Mouse (Mus musculus): Measurements from ENCODE around the gene Anxa2. TPM values are rescaled to one million over a fixed set of nuclear protein-coding genes. Genes with fewer than 3 reads are reported as not detected.

Anxa2 gene
- polyA plus RNA-seq (2016; fragmentation: Nextera tagmentation; extraction: Ambion mirVana), result 378 and 387 TPM in 2 replicates

DNA sequence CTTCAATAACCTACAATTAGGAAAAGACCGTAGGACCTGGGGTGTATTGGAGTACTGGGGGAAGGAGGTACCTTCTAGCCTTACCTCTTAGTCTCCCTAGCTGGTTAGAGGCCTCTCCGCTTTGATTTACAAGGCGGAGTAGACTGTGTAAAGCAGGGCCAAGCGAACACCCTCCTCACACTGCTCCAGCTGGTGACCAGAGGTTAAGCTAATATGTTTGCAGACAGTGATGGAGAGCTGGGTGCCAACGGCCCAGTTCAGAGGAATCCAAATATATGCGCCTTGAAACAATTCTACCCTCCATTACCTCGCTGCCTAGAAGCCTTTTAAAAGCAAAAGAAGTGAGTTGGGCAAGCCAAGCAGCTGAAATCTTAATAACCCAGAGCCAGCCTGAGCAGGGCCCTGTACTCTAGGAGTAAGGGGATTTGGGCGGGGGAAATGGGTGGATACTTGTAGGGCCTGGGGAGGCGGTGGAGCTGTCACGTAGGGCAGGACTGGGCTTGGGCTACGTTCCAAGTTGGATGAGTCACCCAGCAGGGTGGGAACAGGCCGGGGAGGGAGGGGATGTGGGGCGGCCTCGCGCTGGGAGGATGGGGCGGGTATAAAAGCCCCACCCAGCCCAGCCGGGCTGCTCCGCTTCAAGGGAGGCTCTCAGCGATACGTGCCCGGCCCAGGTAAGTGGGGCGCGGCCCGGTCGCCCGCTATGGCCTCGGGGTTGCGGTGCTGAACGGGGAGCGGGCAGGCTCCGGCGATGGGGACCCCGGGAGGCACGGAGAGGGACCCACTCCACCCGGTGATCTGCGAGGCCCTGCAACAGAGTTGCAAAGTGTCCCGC lies at the start of gene Anxa2:
Gene Anxa2, plus strand, starts transcription at position 555 of the 835 bp plus-strand sequence.
- 11% methylated on average over 32 of the region's 37 CpGs for WGBS
- H3K27me3 ChIP-seq (replicated peaks), result no peaks in the 10 kb centered on the region
- H3K4me3 ChIP-seq, result peak within 1 kb of the TSS; percentile 78
- H3K27ac ChIP-seq (ENCODE audit: poor library complexity, severe bottlenecking), result peak within 1 kb of the TSS; percentile 94
- H3K9ac ChIP-seq, result peak within 1 kb of the TSS; percentile 86
- H3K4me2 ChIP-seq, result peak within 1 kb of the TSS; percentile 75
- 0 out of 2 replicates have a peak, but pooled peaks cover 3% of the 10 kb centered on the region for H3K36me3 ChIP-seq
- peaks cover 40% of the 10 kb centered on the region for H3K4me1 ChIP-seq (replicated peaks)
- peak; percentile 91 for ATAC-seq (ENCODE audit: insufficient number of reproducible peaks, low FRiP score)
- no peaks in the 10 kb centered on the region for H3K9me3 ChIP-seq (replicated peaks)

DNA sequence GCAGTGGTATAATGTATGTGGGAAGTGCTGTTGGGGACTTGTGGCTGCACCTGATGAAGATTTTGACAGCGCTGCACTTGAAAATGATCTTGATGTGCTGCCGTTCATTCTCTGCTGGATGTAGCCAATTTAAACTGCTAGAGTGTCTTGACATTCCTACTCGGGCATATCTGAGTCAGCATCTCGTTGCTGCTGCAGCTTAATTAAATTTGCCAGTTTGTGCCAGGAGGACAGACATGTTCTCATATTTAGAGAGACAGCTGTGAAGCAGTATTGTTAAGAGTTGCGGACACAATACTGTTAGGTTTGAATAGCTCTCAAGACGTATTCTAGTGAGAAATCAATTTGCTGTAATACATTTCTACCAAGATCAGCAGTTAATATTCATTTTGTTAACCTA lies 48.7 kb upstream of the Anxa2 start:
- H3K27me3 ChIP-seq (replicated peaks), result no peaks in the 10 kb centered on the region
- 84% methylated on average over 6 of the region's 6 CpGs for WGBS
- no peaks in the 10 kb centered on the region for H3K9me3 ChIP-seq (replicated peaks)
- H3K36me3 ChIP-seq, result no peaks in the 10 kb centered on the region
- no peak overlapping the region for H3K4me2 ChIP-seq
- no peak overlapping the region for H3K27ac ChIP-seq (ENCODE audit: poor library complexity, severe bottlenecking)
- no peak overlapping the region for H3K9ac ChIP-seq
- H3K4me1 ChIP-seq (replicated peaks), result no peaks in the 10 kb centered on the region
- ATAC-seq (ENCODE audit: insufficient number of reproducible peaks, low FRiP score), result no peak
- no peak overlapping the region for H3K4me3 ChIP-seq

DNA sequence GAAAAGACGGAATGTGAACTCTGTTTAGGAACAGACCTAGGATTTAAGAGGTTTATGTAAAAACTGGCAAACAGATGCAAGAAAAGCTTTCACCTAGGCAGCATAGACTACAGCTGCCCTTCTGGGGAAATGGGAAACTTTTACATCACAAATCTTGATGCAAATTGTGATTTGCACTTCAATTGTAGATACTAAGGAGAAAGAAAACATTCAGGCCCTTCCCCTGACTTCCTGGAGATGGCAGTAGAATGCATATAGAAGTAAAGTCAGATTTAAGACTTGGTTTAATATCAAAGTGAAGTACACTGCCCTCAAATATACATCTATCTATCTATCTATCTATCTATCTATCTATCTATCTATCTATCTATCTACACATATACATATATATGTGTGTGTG lies 33.9 kb upstream of the Anxa2 start:
- Histone ChIP-seq H3K4me1 (replicated peaks) (no peaks in the 10 kb centered on the region), H3K4me2 (no peak overlapping the region), H3K4me3 (no peak overlapping the region), H3K27me3 (replicated peaks) (no peaks in the 10 kb centered on the region), H3K36me3 (peaks cover 38% of the 10 kb centered on the region), H3K9ac (no peak overlapping the region), H3K9me3 (replicated peaks) (no peaks in the 10 kb centered on the region), H3K27ac (ENCODE audit: poor library complexity, severe bottlenecking) (no peak overlapping the region)
- 90% methylated on average over 1 of the region's 1 CpGs for WGBS
- no peak for ATAC-seq (ENCODE audit: insufficient number of reproducible peaks, low FRiP score)

DNA sequence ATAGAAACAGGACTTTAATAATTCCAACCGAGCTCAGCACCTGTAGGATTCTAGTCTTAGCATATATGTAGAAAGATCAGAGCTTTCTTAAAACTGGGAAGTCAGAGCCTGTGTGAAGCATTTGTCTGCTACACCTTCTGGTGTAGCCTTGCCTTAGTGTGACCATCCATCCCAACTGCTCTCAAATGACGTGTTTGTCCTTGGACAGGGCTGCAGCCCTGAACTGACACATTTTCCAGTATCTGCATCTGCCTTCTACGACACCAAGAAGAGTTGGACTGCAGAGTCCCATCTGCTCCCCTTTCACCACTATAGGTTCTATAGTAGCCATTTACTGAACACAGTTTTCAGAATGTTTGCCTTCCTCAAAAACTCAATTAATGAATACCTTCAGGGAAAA lies 22.9 kb upstream of the Anxa2 start:
- WGBS, result 89% methylated on average over 3 of the region's 3 CpGs
- Histone ChIP-seq H3K9ac (no peak overlapping the region), H3K4me1 (replicated peaks) (peaks cover 11% of the 10 kb centered on the region), H3K36me3 (peaks cover 37% of the 10 kb centered on the region), H3K4me2 (no peak overlapping the region), H3K9me3 (replicated peaks) (no peaks in the 10 kb centered on the region), H3K4me3 (no peak overlapping the region), H3K27ac (ENCODE audit: poor library complexity, severe bottlenecking) (no peak overlapping the region), H3K27me3 (replicated peaks) (no peaks in the 10 kb centered on the region)
- ATAC-seq (ENCODE audit: insufficient number of reproducible peaks, low FRiP score), result no peak

DNA sequence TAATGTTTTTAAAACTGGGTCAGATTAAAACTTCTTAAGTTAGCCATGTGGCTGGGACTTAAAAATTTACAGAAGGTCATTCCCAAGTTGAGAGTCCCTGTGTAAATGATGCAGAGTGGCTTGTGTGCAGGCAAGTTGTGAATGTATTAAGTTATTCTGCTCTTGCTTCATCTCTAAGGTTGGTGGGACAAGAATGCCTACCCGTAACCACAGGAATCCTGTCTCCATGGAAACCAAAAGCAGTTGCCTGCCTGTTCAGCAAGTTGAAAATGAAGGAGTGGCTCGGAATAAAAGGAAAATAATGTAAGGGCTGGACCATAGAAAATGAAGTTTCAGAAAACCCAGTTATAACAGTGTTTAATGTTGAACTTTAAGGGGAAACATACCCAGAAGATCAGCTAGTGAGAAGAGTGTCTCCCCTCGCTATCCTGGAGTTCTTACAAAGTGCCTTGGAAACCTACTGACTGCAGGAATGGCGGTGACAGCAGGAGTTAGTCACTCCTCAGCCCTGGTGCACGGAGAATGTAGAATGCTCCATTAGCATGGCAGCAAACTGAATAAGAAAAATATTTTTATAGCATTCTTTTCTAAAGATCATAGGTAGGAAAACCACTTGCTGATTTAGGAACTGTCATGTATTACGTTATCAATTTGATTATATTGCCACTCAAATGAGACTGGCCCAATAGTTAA lies 21.4 kb upstream of the Anxa2 start:
- Histone ChIP-seq H3K4me2 (no peak overlapping the region), H3K9me3 (replicated peaks) (no peaks in the 10 kb centered on the region), H3K9ac (no peak overlapping the region), H3K4me3 (no peak overlapping the region), H3K27me3 (replicated peaks) (no peaks in the 10 kb centered on the region), H3K4me1 (replicated peaks) (peaks cover 11% of the 10 kb centered on the region), H3K36me3 (peaks cover 26% of the 10 kb centered on the region), H3K27ac (ENCODE audit: poor library complexity, severe bottlenecking) (no peak overlapping the region; the same call in 1 of the 2 replicates)
- ATAC-seq (ENCODE audit: insufficient number of reproducible peaks, low FRiP score), result no peak
- 41% methylated on average over 6 of the region's 6 CpGs for WGBS

DNA sequence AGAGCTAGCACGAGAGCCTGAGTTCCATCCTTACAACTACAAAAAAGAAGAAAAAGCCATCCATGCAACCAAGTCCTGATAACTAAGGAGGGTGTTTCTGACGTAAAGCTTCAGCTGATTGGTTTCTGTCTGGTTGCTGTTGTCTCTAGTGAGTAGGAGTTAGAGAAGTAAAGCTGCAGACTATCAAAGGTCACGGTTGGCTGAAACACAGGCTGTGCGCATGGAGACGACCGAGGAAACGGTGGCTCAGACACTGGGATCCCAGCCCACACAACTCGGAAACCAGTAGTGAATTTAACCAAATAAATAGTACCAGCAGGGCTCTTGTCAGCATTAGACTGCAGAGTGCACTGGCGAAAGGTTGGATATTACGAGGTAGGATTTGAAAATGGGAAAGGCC lies 18.2 kb upstream of the Anxa2 start:
- Histone ChIP-seq H3K4me1 (replicated peaks) (peaks cover 17% of the 10 kb centered on the region), H3K27me3 (replicated peaks) (no peaks in the 10 kb centered on the region), H3K9me3 (replicated peaks) (no peaks in the 10 kb centered on the region), H3K27ac (ENCODE audit: poor library complexity, severe bottlenecking) (no peak overlapping the region), H3K4me3 (no peak overlapping the region), H3K36me3 (peaks cover 8% of the 10 kb centered on the region), H3K9ac (no peak overlapping the region), H3K4me2 (no peak overlapping the region)
- no peak for ATAC-seq (ENCODE audit: insufficient number of reproducible peaks, low FRiP score)
- WGBS, result 73% methylated on average over 10 of the region's 10 CpGs

DNA sequence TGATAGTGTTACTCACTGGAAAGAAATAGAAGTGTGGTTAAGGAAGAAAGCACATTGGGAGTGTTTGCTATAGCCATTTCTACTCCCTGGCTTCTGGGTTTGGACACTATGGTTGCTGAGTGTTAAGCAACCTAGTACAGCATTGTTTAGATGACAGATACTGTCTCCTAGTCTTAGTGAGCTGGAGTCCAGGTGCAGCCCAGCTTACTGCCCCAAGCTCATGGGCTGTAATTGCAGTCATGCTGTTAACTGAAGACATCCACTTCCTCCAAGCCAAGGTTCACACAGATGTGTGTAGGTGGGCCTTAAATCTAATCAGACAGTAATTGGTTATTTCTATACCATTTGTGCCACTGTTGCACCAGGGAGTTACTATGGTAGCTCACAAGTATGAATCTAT lies 17.8 kb upstream of the Anxa2 start:
- no peak for ATAC-seq (ENCODE audit: insufficient number of reproducible peaks, low FRiP score)
- Histone ChIP-seq H3K4me3 (no peak overlapping the region), H3K9ac (no peak overlapping the region)

DNA sequence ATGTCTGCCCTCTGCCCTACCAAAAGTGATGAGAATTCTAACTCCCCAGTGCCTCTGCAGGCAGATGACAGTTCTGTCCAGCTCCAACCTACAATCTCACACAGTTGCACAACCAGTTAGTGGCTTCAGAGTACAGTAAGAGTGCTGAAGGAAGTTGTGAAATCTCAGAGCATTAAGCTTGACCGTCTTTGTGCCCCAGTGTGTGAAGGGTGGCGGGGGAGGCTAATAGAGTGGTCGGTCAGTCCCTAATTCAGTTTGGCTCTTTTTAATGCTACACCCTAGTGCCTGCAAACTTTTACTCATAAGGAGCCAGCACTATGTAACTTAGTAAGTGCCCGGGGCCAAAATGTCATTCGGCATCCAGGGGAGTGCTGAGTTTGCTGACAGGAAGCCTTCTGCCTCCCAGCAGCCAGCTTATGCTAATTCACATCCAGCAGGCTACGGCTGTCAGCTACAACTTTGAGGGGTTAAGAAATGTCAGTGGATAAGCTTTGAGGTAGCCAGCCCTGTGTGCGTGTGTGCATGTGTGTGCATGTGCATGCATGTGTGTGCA lies 13.5 kb upstream of the Anxa2 start:
- peak overlapping the region; percentile 2; the same call in 1 of the 2 replicates for H3K4me2 ChIP-seq
- H3K36me3 ChIP-seq, result no peaks in the 10 kb centered on the region
- peaks cover 8% of the 10 kb centered on the region for H3K4me1 ChIP-seq (replicated peaks)
- no peak overlapping the region for H3K9ac ChIP-seq
- H3K4me3 ChIP-seq, result no peak overlapping the region
- H3K9me3 ChIP-seq (replicated peaks), result no peaks in the 10 kb centered on the region
- 19% methylated on average over 7 of the region's 7 CpGs for WGBS
- no peaks in the 10 kb centered on the region for H3K27me3 ChIP-seq (replicated peaks)
- no peak for ATAC-seq (ENCODE audit: insufficient number of reproducible peaks, low FRiP score)
- H3K27ac ChIP-seq (ENCODE audit: poor library complexity, severe bottlenecking), result no peak overlapping the region

More for the DNA sequence above, 17.8 kb upstream of the Anxa2 start:
- no peaks in the 10 kb centered on the region for H3K27me3 ChIP-seq (replicated peaks)
- H3K4me2 ChIP-seq, result no peak overlapping the region
- peaks cover 19% of the 10 kb centered on the region for H3K4me1 ChIP-seq (replicated peaks)
- peaks cover 4% of the 10 kb centered on the region; the same call in 1 of the 2 replicates for H3K36me3 ChIP-seq
- H3K27ac ChIP-seq (ENCODE audit: poor library complexity, severe bottlenecking), result no peak overlapping the region
- H3K9me3 ChIP-seq (replicated peaks), result no peaks in the 10 kb centered on the region

DNA sequence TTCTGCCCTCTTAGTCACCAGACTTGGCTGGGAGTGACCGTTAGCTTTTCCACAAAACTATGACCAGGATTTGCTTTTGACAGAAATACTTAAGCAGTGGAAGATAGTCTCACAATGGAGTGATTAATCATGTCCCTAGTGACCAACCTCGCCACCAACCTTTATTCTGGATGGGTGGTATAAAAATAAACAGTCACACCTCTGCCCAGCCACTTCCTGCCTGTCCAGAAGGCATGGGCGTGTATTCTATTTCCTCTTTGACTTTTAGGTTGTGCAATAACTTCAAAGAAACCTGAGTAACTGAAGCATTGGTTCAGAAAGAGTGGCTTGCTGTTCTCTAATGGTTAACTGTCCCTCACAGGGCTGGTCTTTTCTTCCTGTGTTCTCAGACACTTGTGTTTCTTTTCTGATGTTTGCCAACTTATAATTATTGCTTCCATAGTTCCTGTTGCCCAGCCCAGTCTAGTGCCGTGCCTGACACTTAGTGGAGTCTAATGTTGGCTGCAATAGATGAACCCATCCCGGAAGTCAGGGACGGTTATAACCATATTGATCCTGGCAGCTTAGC lies 10.9 kb upstream of the Anxa2 start:
- Histone ChIP-seq H3K36me3 (no peaks in the 10 kb centered on the region), H3K27ac (ENCODE audit: poor library complexity, severe bottlenecking) (no peak overlapping the region), H3K9ac (no peak overlapping the region), H3K27me3 (replicated peaks) (no peaks in the 10 kb centered on the region), H3K4me2 (no peak overlapping the region), H3K9me3 (replicated peaks) (no peaks in the 10 kb centered on the region), H3K4me3 (no peak overlapping the region), H3K4me1 (replicated peaks) (peaks cover 8% of the 10 kb centered on the region)
- no peak for ATAC-seq (ENCODE audit: insufficient number of reproducible peaks, low FRiP score)
- 64% methylated on average over 6 of the region's 6 CpGs for WGBS

DNA sequence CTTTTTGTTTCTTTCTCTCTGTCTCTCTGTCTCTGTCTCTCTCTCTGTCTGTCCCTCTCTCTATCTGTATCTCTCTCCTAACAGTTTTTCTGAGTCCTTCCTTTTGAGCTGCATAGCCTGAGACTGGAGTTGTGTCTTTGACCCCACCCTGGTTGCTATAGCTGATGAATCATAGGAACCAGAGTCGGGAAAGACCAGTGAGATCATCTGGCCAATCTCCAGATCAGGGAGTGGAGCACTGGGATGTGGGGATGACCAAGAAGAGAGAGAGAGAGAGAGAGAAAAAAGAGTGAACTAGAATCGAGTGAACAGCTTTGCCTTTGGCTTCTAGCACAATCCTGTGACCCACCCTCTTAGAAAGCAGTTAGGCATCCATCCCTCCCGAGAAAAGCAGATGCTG lies 10.2 kb upstream of the Anxa2 start:
- H3K9me3 ChIP-seq (replicated peaks), result no peaks in the 10 kb centered on the region
- peaks cover 8% of the 10 kb centered on the region for H3K4me1 ChIP-seq (replicated peaks)
- no peak overlapping the region for H3K4me3 ChIP-seq
- no peak overlapping the region for H3K27ac ChIP-seq (ENCODE audit: poor library complexity, severe bottlenecking)
- peak; percentile 55; the same call in 1 of the 2 replicates for ATAC-seq (ENCODE audit: insufficient number of reproducible peaks, low FRiP score)
- WGBS, result 45% methylated on average over 3 of the region's 3 CpGs
- no peaks in the 10 kb centered on the region for H3K27me3 ChIP-seq (replicated peaks)
- no peak overlapping the region for H3K9ac ChIP-seq
- H3K36me3 ChIP-seq, result no peaks in the 10 kb centered on the region
- no peak overlapping the region for H3K4me2 ChIP-seq

DNA sequence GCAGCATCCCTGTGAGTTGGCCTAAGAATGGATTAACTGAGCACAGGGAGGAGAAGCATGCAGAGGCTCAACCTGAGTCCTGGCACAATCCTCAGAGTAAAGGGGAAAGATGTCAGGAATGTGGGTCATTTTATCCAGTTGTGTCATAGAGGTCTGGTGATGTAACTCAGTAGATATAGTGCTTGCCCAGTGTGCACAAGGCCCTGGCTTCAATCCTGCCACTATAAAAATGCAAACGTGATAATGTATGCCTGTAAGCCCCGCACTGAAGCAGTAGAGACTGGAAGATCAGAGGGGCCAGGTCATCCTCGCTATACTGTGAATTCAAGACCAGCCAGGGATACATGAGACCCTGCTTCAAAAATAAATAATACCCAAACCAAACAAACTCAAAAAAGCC lies 4.6 kb upstream of the Anxa2 start:
- no peak for ATAC-seq (ENCODE audit: insufficient number of reproducible peaks, low FRiP score)
- Histone ChIP-seq H3K36me3 (no peaks in the 10 kb centered on the region), H3K27ac (ENCODE audit: poor library complexity, severe bottlenecking) (no peak overlapping the region), H3K9me3 (replicated peaks) (no peaks in the 10 kb centered on the region), H3K4me2 (no peak overlapping the region), H3K4me1 (replicated peaks) (peaks cover 6% of the 10 kb centered on the region; the same call in 1 of the 2 replicates), H3K4me3 (no peak overlapping the region), H3K27me3 (replicated peaks) (no peaks in the 10 kb centered on the region), H3K9ac (no peak overlapping the region)
- 70% methylated on average over 3 of the region's 3 CpGs for WGBS
